Mouse (Mus musculus) hindbrain, embryonic 16.5 days (tissue): ENCODE data around the gene Chrne. TPM values are rescaled to one million over a fixed set of nuclear protein-coding genes. Genes with fewer than 3 reads are reported as not detected.

Experiments
- ATAC-seq: fragments of 200-750 bp; cut with Nextera tagmentation; 2 replicates; pipeline ENCODE4 v1.8.0; 2017; ENCODE audit warnings: moderate TSS enrichment, moderate library complexity
- H3K27ac ChIP-seq: fragments of 300-500 bp; sonication (generic); 2 replicates; pipeline ENCODE4 v1.5.1; 2014; ENCODE audit warnings: low read depth, mild to moderate bottlenecking, control low read depth, low read length, moderate library complexity
- H3K27me3 ChIP-seq: fragments of 300-500 bp; sonication (generic); replicated peaks from 2 replicates; pipeline ENCODE4 v1.6.1; 2014; ENCODE audit warnings: low read length; ENCODE audit not compliant: control insufficient read depth, insufficient read depth
- H3K36me3 ChIP-seq: fragments of 300-500 bp; sonication (generic); 2 replicates; pipeline ENCODE4 v1.6.1; 2014; ENCODE audit warnings: mild to moderate bottlenecking, low read length, moderate library complexity, mixed read lengths; ENCODE audit not compliant: control insufficient read depth, insufficient read depth
- H3K4me1 ChIP-seq: fragments of 300-500 bp; sonication (generic); 2 replicates; pipeline ENCODE4 v1.6.1; 2014; ENCODE audit warnings: low read depth, low read length; ENCODE audit not compliant: control insufficient read depth, insufficient read depth
- H3K4me2 ChIP-seq: fragments of 300-500 bp; sonication (generic); 2 replicates; pipeline ENCODE4 v1.6.1; 2014; ENCODE audit warnings: mild to moderate bottlenecking, low read length, control low read depth, moderate library complexity
- H3K4me3 ChIP-seq: fragments of 300-500 bp; sonication (generic); 2 replicates; pipeline ENCODE4 v1.5.1; 2014; ENCODE audit warnings: mild to moderate bottlenecking, low read length, control low read depth, moderate library complexity
- H3K9ac ChIP-seq: fragments of 300-500 bp; sonication (generic); 2 replicates; pipeline ENCODE4 v1.6.1; 2014; ENCODE audit warnings: low read depth, mild to moderate bottlenecking, control low read depth, low read length, moderate library complexity
- H3K9me3 ChIP-seq: fragments of 300-500 bp; sonication (generic); 2 replicates; pipeline ENCODE4 v1.6.1; 2014; ENCODE audit warnings: mild to moderate bottlenecking, low read length, moderate library complexity; ENCODE audit not compliant: control insufficient read depth
- WGBS: fragments of 180-500 bp; shearing (Covaris S2); extraction: QIAGEN DNeasy Blood & Tissue Kit; methylation state at CpG from one replicate; pipeline ENCODE4 v1.1.7; 2014; 5-methylcytosine and 5-hydroxymethylcytosine counted together
- polyA plus RNA-seq: library from polyadenylated mRNA; unstranded; fragments of >200 nt; fragmentation: Nextera tagmentation; extraction: Ambion mirVana; gene quantifications from 2 replicates; pipeline ENCODE4 v1.2.1, GENCODE M21; 2015

The Chrne gene
- not detected in 2 replicates for polyA plus RNA-seq

- no peak for ATAC-seq
- H3K4me3 ChIP-seq: no peak within 1 kb of the TSS
- no peaks in the 10 kb centered on the region for H3K9me3 ChIP-seq
- no peaks in the 10 kb centered on the region for H3K27me3 ChIP-seq
- H3K4me2 ChIP-seq: no peak within 1 kb of the TSS
- H3K27ac ChIP-seq: no peak within 1 kb of the TSS
- H3K4me1 ChIP-seq: peaks cover 9% of the 10 kb centered on the region
- H3K36me3 ChIP-seq: no peaks in the 10 kb centered on the region
- H3K9ac ChIP-seq: no peak within 1 kb of the TSS
- WGBS: 39% methylated on average over 1 of the region's 1 CpGs
Observed at GRCm38 (mm10) chr11:70619101-70619500, at the start of gene Chrne. Chrne (minus strand) TSS chr11:70619216.

DNA sequence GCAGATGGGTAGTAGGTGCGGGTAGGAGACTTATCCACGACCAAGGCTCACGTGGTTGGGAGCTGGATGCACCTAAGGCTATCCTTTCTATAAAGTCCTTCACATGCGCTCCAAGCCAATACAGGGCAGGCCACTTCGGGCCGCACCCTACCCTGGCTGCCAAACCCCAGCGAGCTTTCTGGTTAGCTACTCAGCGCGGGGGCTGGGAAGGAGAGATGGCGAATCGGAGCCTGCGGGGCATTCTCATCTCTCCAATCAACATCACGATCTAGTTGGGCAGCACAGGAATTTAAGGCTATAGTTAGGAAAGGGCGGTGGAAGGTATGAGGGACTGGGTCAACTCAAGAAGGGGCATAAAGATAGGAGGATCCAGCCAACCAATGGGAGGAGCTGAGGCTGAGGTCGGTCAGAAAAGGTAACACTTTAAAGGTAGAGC lies 49.3 kb upstream of the Chrne start:
- Histone ChIP-seq H3K36me3 (peaks cover 11% of the 10 kb centered on the region), H3K4me1 (peaks cover 18% of the 10 kb centered on the region), H3K4me2 (peak overlapping the region; percentile 94), H3K4me3 (peak overlapping the region; percentile 64), H3K27ac (peak overlapping the region; percentile 88), H3K27me3 (no peaks in the 10 kb centered on the region), H3K9ac (peak overlapping the region; percentile 72), H3K9me3 (no peaks in the 10 kb centered on the region)
- no peak for ATAC-seq
- WGBS: under 1% methylated on average over 15 of the region's 15 CpGs

- Histone ChIP-seq H3K27ac (no peak overlapping the region; the same call in 1 of the 2 replicates), H3K27me3 (no peaks in the 10 kb centered on the region), H3K36me3 (peaks cover 13% of the 10 kb centered on the region), H3K9ac (no peak overlapping the region; the same call in 1 of the 2 replicates), H3K4me3 (peak overlapping the region; percentile 64), H3K4me2 (peak overlapping the region; percentile 94), H3K4me1 (peaks cover 18% of the 10 kb centered on the region), H3K9me3 (no peaks in the 10 kb centered on the region)
- WGBS: 80% methylated on average over 14 of the region's 14 CpGs
- ATAC-seq: no peak
Observed at GRCm38 (mm10) chr11:70667271-70668150, 48.5 kb upstream of the Chrne start.

DNA sequence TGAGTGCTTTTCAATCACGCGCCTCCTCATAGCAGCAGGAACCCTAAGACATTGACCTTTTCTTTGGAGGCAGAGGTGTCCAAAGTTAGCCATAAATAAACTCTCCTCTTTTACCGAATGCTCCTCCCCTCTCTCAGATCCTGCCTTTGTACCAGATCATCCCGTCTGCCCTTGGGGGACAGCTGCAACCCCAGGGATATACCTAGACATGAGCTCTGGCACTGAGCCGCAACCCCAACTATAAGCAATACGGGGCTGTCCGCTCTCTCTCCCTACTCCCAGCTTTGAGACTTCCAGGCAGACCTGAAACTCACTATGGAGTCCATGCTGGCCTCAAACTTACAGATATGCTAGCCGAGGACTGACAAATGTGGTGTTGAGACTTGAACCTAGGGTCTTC lies 47.7 kb upstream of the Chrne start:
- no peak overlapping the region for H3K4me3 ChIP-seq
- H3K4me2 ChIP-seq: no peak overlapping the region
- 94% methylated on average over 8 of the region's 8 CpGs for WGBS

GRCm38 (mm10) chr11:70664741-70665140 lies 45.7 kb upstream of the Chrne start:
- 93% methylated on average over 9 of the region's 9 CpGs for WGBS

More for the DNA sequence above, 47.7 kb upstream of the Chrne start:
- no peak overlapping the region for H3K9ac ChIP-seq
- no peaks in the 10 kb centered on the region for H3K9me3 ChIP-seq
- H3K36me3 ChIP-seq: peaks cover 18% of the 10 kb centered on the region
- H3K27me3 ChIP-seq: no peaks in the 10 kb centered on the region
- H3K27ac ChIP-seq: no peak overlapping the region
- H3K4me1 ChIP-seq: peaks cover 18% of the 10 kb centered on the region
- ATAC-seq: no peak

DNA sequence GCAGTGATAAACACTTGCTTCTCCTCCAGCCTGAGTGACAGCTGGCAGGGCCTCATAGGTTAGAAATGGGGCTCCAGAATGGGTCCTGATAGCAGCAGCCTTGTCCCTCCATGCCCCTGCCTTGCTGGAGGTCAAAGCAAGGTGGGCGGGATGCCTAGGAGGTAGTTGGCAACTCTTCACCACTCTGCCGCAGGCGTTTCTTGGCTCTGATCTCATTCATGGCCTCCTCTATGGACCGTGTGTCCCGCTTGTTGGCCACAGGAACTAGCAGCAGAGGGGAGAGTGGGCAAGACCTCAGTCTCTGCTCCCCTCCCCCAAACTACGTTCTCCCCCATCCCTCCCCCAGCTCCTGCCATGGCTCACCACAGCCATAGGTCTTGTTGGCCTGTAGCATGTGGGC lies 44.9 kb upstream of the Chrne start:
- Histone ChIP-seq H3K9me3 (no peaks in the 10 kb centered on the region), H3K27ac (no peak overlapping the region), H3K27me3 (no peaks in the 10 kb centered on the region), H3K9ac (no peak overlapping the region), H3K4me1 (peaks cover 7% of the 10 kb centered on the region), H3K4me3 (no peak overlapping the region), H3K4me2 (no peak overlapping the region), H3K36me3 (peaks cover 18% of the 10 kb centered on the region)
- 91% methylated on average over 6 of the region's 6 CpGs for WGBS
- no peak for ATAC-seq

More at GRCm38 (mm10) chr11:70664741-70665140, 45.7 kb upstream of the Chrne start:
- no peaks in the 10 kb centered on the region for H3K27me3 ChIP-seq
- no peak for ATAC-seq
- H3K9me3 ChIP-seq: no peaks in the 10 kb centered on the region
- H3K36me3 ChIP-seq: peaks cover 18% of the 10 kb centered on the region
- no peak overlapping the region for H3K9ac ChIP-seq
- H3K4me1 ChIP-seq: peaks cover 7% of the 10 kb centered on the region
- H3K4me3 ChIP-seq: no peak overlapping the region
- no peak overlapping the region for H3K4me2 ChIP-seq
- no peak overlapping the region for H3K27ac ChIP-seq

DNA sequence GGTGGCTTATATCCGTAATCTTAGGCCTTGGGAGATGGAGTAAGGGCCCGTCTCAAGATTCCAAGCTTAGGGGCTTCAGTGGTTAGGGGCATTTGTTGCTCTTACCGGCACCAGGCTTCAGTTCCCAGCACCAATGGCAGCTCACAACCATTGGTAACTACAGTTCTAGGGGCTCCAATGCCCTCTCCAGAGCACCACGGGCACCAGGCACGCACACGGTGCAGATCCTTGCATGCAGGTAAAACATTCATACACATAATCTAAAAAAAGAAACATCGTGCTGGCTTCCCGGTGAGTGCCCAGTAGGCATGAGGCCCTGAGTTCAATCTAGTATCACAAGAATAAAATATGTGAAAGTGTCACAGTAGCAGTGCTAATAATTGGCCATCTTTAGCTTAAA lies 44.1 kb upstream of the Chrne start:
- Histone ChIP-seq H3K36me3 (peaks cover 18% of the 10 kb centered on the region), H3K9ac (no peak overlapping the region), H3K4me3 (no peak overlapping the region), H3K4me2 (no peak overlapping the region), H3K27ac (no peak overlapping the region), H3K9me3 (no peaks in the 10 kb centered on the region), H3K4me1 (peaks cover 6% of the 10 kb centered on the region), H3K27me3 (no peaks in the 10 kb centered on the region)
- WGBS: 93% methylated on average over 8 of the region's 8 CpGs
- ATAC-seq: no peak

DNA sequence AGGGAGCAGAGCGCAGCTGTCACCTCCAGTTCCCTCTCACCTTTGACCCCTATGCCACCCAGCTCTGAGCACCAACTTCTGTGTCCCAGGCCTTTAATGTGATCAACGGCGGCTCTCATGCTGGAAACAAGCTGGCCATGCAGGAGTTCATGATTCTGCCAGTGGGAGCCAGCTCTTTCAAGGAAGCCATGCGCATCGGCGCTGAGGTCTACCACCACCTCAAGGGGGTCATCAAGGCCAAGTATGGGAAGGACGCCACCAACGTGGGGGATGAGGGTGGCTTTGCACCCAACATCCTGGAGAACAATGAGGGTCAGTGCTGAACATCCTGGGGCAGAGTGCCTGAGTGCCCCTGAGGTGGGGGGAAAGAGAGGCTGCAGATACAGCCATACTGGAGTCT lies 41.6 kb upstream of the Chrne start:
- no peak overlapping the region for H3K27ac ChIP-seq
- H3K36me3 ChIP-seq: peaks cover 18% of the 10 kb centered on the region
- no peak overlapping the region for H3K4me3 ChIP-seq
- H3K9ac ChIP-seq: no peak overlapping the region
- 84% methylated on average over 8 of the region's 8 CpGs for WGBS
- no peak for ATAC-seq
- H3K4me2 ChIP-seq: no peak overlapping the region
- no peaks in the 10 kb centered on the region for H3K27me3 ChIP-seq
- no peaks in the 10 kb centered on the region for H3K9me3 ChIP-seq
- H3K4me1 ChIP-seq: peaks cover 10% of the 10 kb centered on the region

- Histone ChIP-seq H3K4me2 (no peak overlapping the region), H3K4me1 (peaks cover 12% of the 10 kb centered on the region), H3K36me3 (peaks cover 10% of the 10 kb centered on the region), H3K4me3 (no peak overlapping the region), H3K9me3 (no peaks in the 10 kb centered on the region), H3K27me3 (no peaks in the 10 kb centered on the region), H3K27ac (no peak overlapping the region), H3K9ac (no peak overlapping the region)
- 80% methylated on average over 8 of the region's 8 CpGs for WGBS
- no peak for ATAC-seq
Observed at GRCm38 (mm10) chr11:70658942-70659341, 39.9 kb upstream of the Chrne start.
